Mouse (Mus musculus) T-cell, adult 66 days (primary cell): Measurements from ENCODE around the gene Efhb. TPM values are rescaled to one million over a fixed set of nuclear protein-coding genes. Genes with fewer than 3 reads are reported as not detected.

ENCODE experiments used
- total RNA-seq, 2 experiments: library from RNA; stranded (reverse); gene quantifications; 3 replicates in 1 of 2; 4 replicates in 1 of 2; pipeline ENCODE4 v1.2.4; 2023

The Efhb gene
- total RNA-seq: under 1 TPM; 0.44 to 0.59 TPM

GRCm38 (mm10) chr17:53462603-53463495 lies at the start of gene Efhb:
Gene Efhb (minus strand): TSS chr17:53463321.

GRCm38 (mm10) chr17:53478858-53479603 lies 15.9 kb upstream of the Efhb start, which contains the start of gene Rab5a:
Gene Rab5a (plus strand): TSS chr17:53479234.

Other genes with a start within 250 kb of the Efhb start
- gene Rab5a, start 15.9 kb upstream of the Efhb start, total RNA-seq: 100 to 1,000 TPM in 1 of 2 experiments, 10 to 100 TPM in 1; 92.3 to 101 TPM
- not detected for gene Pp2d1, start 76.1 kb upstream of the Efhb start, total RNA-seq
- gene Kat2b, start 103.5 kb upstream of the Efhb start, total RNA-seq: 10 to 100 TPM; 81.6 to 89.3 TPM
- 1 to 10 TPM; 1.0 to 1.9 TPM for gene Sgo1, start 226.0 kb upstream of the Efhb start, total RNA-seq